Mouse (Mus musculus) induced T-regulatory cell, adult 2 months (primary cell): ENCODE data around the gene Slc13a5.
A peak's percentile ranks its signal among the peaks of the same experiment; 100 is the strongest.

Source experiments
- DNase-seq: peaks from one replicate; pipeline ENCODE4 v3.0.0-alpha.2; 2012; ENCODE audit warnings: low read depth

Slc13a5 gene

GRCm38 (mm10) chr11:72205256-72205655 is 61.8 kb downstream of the Slc13a5 start:
- DNase-seq: no peak

GRCm38 (mm10) chr11:72203440-72203839 is 63.6 kb downstream of the Slc13a5 start:
- DNase-seq: no peak

- DNase-seq: peak; percentile 76
Measured at GRCm38 (mm10) chr11:72196506-72196905, 70.5 kb downstream of the Slc13a5 start.

- DNase-seq: no peak
Measured at GRCm38 (mm10) chr11:72194259-72194658, 72.8 kb downstream of the Slc13a5 start.
